Mouse (Mus musculus) lung, embryonic 16.5 days (tissue): Measurements from ENCODE around the gene Kcnk4. TPM values are rescaled to one million over a fixed set of nuclear protein-coding genes. Genes with fewer than 3 reads are reported as not detected.
A peak's percentile ranks its signal among the peaks of the same experiment; 100 is the strongest.

ENCODE experiments used
- ATAC-seq: fragments of 200-750 bp; cut with Nextera tagmentation; 2 replicates; pipeline ENCODE4 v1.8.0; 2017; ENCODE audit warnings: low read depth, mild to moderate bottlenecking, moderate library complexity
- H3K27ac ChIP-seq: fragments of 300-500 bp; sonication (generic); 2 replicates; pipeline ENCODE4 v1.5.1; 2014; ENCODE audit warnings: mild to moderate bottlenecking, control low read depth, low read length
- H3K27me3 ChIP-seq: fragments of 300-500 bp; sonication (generic); 2 replicates; pipeline ENCODE4 v1.6.1; 2014; ENCODE audit warnings: low read depth, low read length, mixed read lengths; ENCODE audit not compliant: control insufficient read depth, insufficient read depth
- H3K36me3 ChIP-seq: fragments of 300-500 bp; sonication (generic); 2 replicates; pipeline ENCODE4 v1.6.1; 2014; ENCODE audit warnings: low read length; ENCODE audit not compliant: control insufficient read depth, insufficient read depth
- H3K4me1 ChIP-seq: fragments of 300-500 bp; sonication (generic); replicated peaks from 2 replicates; pipeline ENCODE4 v1.6.1; 2014; ENCODE audit warnings: low read length, mixed read lengths; ENCODE audit not compliant: control insufficient read depth, insufficient read depth
- H3K4me2 ChIP-seq: fragments of 300-500 bp; sonication (generic); 2 replicates; pipeline ENCODE4 v1.6.1; 2014; ENCODE audit warnings: low read depth, low read length, control low read depth
- H3K4me3 ChIP-seq: fragments of 300-500 bp; sonication (generic); 2 replicates; pipeline ENCODE4 v1.5.1; 2014; ENCODE audit warnings: mild to moderate bottlenecking, low read length, control low read depth
- H3K9ac ChIP-seq: fragments of 300-500 bp; sonication (generic); 2 replicates; pipeline ENCODE4 v1.6.1; 2014; ENCODE audit warnings: low read length, control low read depth
- H3K9me3 ChIP-seq: fragments of 300-500 bp; sonication (generic); 2 replicates; pipeline ENCODE4 v1.6.1; 2016; ENCODE audit warnings: low read length; ENCODE audit not compliant: control insufficient read depth
- WGBS: fragments of 180-500 bp; shearing (Covaris S2); extraction: QIAGEN DNeasy Blood & Tissue Kit; methylation state at CpG from one replicate; pipeline ENCODE4 v1.1.7; 2014; 5-methylcytosine and 5-hydroxymethylcytosine counted together
- polyA plus RNA-seq: library from polyadenylated mRNA; unstranded; fragments of >200 nt; fragmentation: Nextera tagmentation; extraction: Ambion mirVana; gene quantifications from 2 replicates; pipeline ENCODE4 v1.2.1, GENCODE M21; 2015

Kcnk4 gene
- polyA plus RNA-seq, 1 experiment from 2014 or later = 0.21 TPM

DNA sequence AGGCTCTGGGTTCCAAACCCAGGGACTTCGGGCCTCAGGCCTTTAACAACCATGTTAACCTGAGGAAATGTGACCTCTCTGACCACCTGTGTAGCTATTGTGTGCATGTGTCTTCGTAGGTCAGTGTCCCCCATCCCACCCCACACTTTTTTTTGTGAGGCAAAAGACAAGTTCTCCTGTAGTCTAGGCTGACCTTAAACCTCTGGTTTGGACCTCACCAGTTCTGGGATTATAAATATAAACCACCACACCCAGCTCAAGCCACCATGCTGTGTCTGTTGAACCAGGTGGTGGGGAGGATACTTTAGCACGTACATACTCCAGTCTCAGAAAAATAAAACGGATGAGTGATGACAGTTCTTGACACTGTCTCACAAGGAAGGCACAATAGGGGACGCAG is 15.6 kb upstream of the Kcnk4 start:
- no peak for ATAC-seq
- Histone ChIP-seq H3K4me3 (peak overlapping the region; percentile 68), H3K4me2 (peak overlapping the region; percentile 88), H3K36me3 (peaks cover 4% of the 10 kb centered on the region), H3K27ac (peak overlapping the region; percentile 99; the same call in 1 of the 2 replicates), H3K4me1 (peaks cover 21% of the 10 kb centered on the region), H3K27me3 (no peaks in the 10 kb centered on the region), H3K9me3 (no peaks in the 10 kb centered on the region), H3K9ac (peak overlapping the region; percentile 84)
- WGBS = 49% methylated on average over 5 of the region's 5 CpGs

DNA sequence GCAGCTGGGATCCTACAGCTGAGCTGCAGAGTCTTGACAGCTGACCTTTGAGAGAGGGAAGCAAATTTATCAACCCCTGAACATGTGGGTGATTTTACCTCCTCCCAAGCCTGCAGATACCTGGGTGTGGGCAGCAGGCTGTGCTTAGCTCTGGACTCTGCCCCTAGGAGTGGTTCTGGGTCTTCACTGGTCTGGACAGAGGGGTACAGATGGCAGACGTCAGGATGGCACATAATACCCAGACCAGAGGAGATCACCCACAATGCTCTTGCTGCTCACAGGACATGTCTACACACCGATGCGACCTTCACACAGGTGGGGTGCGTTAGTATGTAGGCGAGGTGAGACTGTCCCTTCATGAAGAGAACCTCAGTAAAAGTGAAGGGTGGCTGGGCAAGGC is 15.2 kb upstream of the Kcnk4 start:
- Histone ChIP-seq H3K4me3 (no peak overlapping the region), H3K36me3 (no peaks in the 10 kb centered on the region; the same call in 1 of the 2 replicates), H3K27ac (no peak overlapping the region), H3K4me1 (peaks cover 21% of the 10 kb centered on the region), H3K4me2 (no peak overlapping the region), H3K9me3 (no peaks in the 10 kb centered on the region), H3K9ac (no peak overlapping the region), H3K27me3 (no peaks in the 10 kb centered on the region)
- 88% methylated on average over 5 of the region's 5 CpGs for WGBS
- no peak for ATAC-seq

DNA sequence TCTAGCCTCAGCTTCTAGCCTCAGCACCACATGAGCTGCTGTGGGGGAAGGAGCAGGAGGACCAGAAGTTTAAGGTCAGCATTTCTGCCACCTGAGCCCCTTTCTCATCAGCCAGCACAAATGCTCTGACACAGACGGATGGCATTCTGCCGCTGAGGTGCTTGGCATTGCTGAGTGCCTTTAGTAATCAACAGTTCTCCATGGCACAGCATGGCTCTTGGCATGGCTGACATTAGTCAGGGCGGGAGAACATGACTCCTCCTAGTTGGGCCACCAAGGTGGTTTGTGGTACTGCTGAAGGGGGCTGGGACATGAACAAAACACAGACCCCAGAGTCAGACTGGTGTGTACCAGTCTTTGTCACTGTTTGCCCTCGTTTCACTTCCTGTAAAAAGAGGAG is 13.9 kb upstream of the Kcnk4 start:
- WGBS = 78% methylated on average over 4 of the region's 4 CpGs
- no peaks in the 10 kb centered on the region for H3K36me3 ChIP-seq
- H3K4me3 ChIP-seq = no peak overlapping the region
- H3K9ac ChIP-seq = no peak overlapping the region
- ATAC-seq = no peak
- H3K4me2 ChIP-seq = no peak overlapping the region
- no peaks in the 10 kb centered on the region for H3K27me3 ChIP-seq
- H3K27ac ChIP-seq = no peak overlapping the region
- no peaks in the 10 kb centered on the region for H3K9me3 ChIP-seq
- peaks cover 18% of the 10 kb centered on the region for H3K4me1 ChIP-seq

DNA sequence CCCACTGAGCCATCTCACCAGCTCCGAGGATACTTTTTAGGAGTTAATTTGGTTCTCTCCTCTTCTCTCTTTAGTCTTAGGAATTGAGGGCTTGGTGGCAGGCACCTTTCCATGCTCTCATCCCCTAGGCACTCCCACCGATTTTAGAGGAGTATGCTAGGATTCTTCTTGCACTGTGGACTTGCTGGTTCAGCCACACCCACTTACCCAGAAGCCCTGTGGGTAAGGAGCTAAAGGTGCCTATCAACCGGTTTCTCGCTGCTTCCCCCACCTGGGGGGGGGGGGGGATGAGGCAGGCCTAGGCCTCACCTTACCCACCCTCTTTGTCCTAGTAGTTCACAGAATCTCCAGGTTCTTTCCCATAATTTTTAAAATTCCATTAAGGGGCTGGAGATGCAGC is 13.4 kb upstream of the Kcnk4 start:
- no peak overlapping the region for H3K27ac ChIP-seq
- ATAC-seq = no peak

DNA sequence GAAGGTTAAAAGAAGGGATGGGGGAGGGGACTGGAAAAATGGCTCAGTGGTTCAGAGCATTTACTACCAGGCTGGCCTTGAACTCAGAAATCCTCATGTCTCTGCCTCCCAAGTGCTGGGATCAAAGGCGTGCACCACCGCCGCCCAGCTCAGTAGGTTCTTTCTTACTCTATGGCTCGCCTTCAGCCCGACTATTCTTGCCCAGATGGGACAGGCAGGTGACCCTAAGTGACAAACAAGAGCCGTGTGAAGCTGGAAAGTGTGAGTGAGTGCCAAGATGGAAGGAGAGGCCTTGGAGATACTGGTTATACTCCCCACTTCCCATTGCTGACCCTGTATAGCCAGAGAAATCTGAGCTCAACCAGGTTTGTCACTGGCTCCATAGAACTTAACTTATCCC is 9.4 kb upstream of the Kcnk4 start:
- H3K36me3 ChIP-seq = no peaks in the 10 kb centered on the region
- H3K4me3 ChIP-seq = no peak overlapping the region
- H3K4me2 ChIP-seq = no peak overlapping the region
- H3K27ac ChIP-seq = no peak overlapping the region
- H3K9me3 ChIP-seq = no peaks in the 10 kb centered on the region
- H3K27me3 ChIP-seq = no peaks in the 10 kb centered on the region
- ATAC-seq = no peak
- no peak overlapping the region for H3K9ac ChIP-seq
- 94% methylated on average over 6 of the region's 6 CpGs for whole genome bisulfite sequencing
- H3K4me1 ChIP-seq = peaks cover 14% of the 10 kb centered on the region

More for the DNA sequence above, 13.4 kb upstream of the Kcnk4 start:
- 51% methylated on average over 4 of the region's 4 CpGs for WGBS
- Histone ChIP-seq H3K4me3 (no peak overlapping the region), H3K9me3 (no peaks in the 10 kb centered on the region), H3K27me3 (no peaks in the 10 kb centered on the region), H3K4me1 (peaks cover 18% of the 10 kb centered on the region), H3K9ac (no peak overlapping the region), H3K4me2 (no peak overlapping the region), H3K36me3 (no peaks in the 10 kb centered on the region)

DNA sequence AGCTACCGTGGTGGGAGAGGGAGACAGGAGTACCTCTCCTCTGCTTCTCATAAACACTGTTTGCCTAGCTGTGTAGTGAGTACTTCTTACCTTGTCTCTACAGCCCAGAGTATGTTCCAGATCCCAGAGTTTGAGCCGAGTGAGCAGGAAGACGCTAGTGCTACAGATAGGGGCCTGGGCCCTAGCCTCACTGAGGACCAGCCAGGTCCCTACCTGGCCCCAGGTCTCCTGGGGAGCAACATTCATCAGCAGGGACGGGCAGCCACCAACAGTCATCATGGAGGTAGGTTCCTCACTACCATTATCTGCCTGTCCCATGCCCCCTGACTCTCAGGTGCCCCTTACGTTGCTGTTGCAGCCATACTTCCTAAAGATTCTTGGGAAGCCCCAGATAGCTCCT is 8.4 kb upstream of the Kcnk4 start:
- H3K9ac ChIP-seq = peak overlapping the region; percentile 98
- no peaks in the 10 kb centered on the region for H3K9me3 ChIP-seq
- peak overlapping the region; percentile 99 for H3K4me2 ChIP-seq
- H3K4me3 ChIP-seq = peak overlapping the region; percentile 95
- no peaks in the 10 kb centered on the region for H3K36me3 ChIP-seq
- peak overlapping the region; percentile 98 for H3K27ac ChIP-seq
- H3K4me1 ChIP-seq = peaks cover 14% of the 10 kb centered on the region
- no peaks in the 10 kb centered on the region for H3K27me3 ChIP-seq
- no peak; the same call in 1 of the 2 replicates for ATAC-seq
- 29% methylated on average over 5 of the region's 5 CpGs for WGBS

DNA sequence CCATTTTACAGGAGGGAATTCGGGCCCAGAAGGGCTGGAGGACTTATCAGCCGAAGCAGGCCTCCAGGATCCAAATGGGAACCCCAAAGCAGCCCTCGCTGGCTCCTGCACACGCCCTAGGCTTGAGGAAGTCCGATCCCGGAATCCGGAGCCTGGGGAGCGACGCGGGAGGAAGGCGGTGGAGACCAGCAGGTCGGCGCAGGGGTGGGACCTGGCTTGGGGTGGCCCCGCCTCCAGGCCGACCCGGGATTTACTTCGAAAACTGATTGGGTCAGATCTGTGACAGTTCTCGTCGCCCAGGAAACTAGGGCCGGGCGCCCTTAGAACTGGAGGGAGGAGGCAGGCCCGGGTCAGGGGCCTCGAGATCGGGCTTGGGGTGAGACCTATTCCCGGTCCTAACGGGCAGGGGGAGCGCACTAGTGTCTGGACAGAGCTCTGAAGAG is 8.0 kb upstream of the Kcnk4 start, which contains the start of gene Gpr137:
TSS of gene Gpr137 (minus strand) at position 232 of the 443 bp plus-strand sequence.
- Histone ChIP-seq H3K27me3 (no peaks in the 10 kb centered on the region), H3K27ac (peak within 1 kb of the TSS; percentile 98), H3K4me1 (peaks cover 14% of the 10 kb centered on the region), H3K4me3 (peak within 1 kb of the TSS; percentile 95), H3K36me3 (no peaks in the 10 kb centered on the region), H3K9ac (peak within 1 kb of the TSS; percentile 98), H3K4me2 (peak within 1 kb of the TSS; percentile 99), H3K9me3 (no peaks in the 10 kb centered on the region)
- peak; percentile 93 for ATAC-seq
- 0% methylated on average over 27 of the region's 27 CpGs for WGBS

DNA sequence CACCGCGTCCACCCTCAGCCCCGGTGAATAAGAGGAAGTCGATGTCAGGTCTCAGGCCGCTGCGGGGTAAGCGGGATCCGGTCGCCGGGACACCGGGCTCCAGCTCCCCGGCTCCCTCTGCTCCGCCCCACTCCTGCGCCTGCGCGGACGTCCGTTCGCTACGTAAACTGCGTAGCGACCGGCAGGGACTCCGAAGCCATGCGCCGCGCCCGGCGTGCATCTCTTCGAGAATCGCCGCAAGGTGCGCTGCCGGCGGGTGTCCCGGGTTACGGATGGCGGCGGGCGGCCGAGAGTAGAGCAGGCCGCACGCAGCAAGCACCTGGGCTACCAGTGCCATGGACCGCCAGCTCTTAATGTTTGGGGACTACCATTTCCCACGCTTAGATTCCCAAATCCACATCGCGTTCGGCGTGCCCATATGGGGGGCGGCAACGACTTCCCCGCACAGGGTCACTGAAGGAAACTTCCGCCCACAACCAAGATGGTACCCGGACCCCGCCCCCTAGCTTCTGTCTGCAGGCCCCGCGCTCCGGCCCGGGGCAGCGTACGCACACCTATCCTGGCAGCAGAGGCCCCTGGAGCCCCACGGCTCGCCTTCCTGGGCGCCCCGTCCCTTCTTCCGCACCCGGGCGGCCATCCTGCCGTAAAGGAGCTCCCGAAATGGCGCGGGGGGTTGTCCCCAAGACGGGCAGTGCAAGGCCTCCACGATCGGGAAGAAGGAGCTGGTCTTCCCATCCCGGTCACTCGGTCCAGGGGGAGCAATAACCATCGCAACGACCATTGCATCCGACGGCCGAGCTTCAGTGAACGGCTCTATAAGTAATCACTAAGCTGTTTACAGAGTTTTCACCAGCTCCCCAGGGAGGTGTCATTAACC is 7.3 kb upstream of the Kcnk4 start, which contains the start of gene Bad:
TSS of gene Bad (plus strand) at position 490 of the 877 bp plus-strand sequence.
- no peaks in the 10 kb centered on the region for H3K27me3 ChIP-seq
- WGBS = under 1% methylated on average over 83 of the region's 83 CpGs
- H3K4me3 ChIP-seq = peak within 1 kb of the TSS; percentile 95
- H3K4me2 ChIP-seq = peak within 1 kb of the TSS; percentile 99
- peak; percentile 88 for ATAC-seq
- no peaks in the 10 kb centered on the region for H3K36me3 ChIP-seq
- peaks cover 14% of the 10 kb centered on the region for H3K4me1 ChIP-seq
- H3K27ac ChIP-seq = peak within 1 kb of the TSS; percentile 98
- peak within 1 kb of the TSS; percentile 98 for H3K9ac ChIP-seq
- H3K9me3 ChIP-seq = no peaks in the 10 kb centered on the region
